Mouse (Mus musculus) spleen, postnatal 36 days (tissue): ENCODE results near the gene Dlg4.
A peak's percentile ranks its signal among the peaks of the same experiment; 100 is the strongest.

Experiments
- DNase-seq, 2 experiments: peaks; one replicate each; pipeline ENCODE4 v3.0.0; 2022; ENCODE audit warnings: low spot score in 2 of 2, mixed read lengths in 1 of 2

Gene Dlg4

DNA sequence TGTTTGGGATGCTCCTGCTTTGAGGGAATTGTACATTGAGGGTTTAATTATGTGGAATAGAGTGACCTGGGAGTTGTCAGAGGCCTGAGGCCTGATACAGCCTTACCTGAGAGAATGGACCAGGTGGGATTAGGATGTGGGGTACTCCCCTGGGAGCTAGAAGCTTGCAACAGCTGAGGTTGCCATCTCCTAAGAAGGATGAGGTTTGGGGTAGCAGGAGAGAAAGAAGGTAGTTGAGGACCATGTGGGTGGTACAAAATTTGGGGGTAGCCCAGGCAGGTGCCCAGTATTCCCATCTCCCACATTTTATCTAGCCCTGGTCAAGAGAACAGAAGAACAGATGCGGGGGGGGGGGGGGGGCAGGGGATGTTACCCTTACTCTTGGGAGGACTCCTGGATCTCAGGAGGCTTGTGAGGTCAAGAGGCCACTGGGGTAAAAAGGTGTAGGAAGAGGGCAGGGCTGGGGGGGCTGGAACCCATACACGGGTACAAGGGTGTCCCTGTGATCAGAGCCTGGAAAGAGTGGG, 2.8 kb downstream of the Dlg4 start:
- no peak for DNase-seq

DNA sequence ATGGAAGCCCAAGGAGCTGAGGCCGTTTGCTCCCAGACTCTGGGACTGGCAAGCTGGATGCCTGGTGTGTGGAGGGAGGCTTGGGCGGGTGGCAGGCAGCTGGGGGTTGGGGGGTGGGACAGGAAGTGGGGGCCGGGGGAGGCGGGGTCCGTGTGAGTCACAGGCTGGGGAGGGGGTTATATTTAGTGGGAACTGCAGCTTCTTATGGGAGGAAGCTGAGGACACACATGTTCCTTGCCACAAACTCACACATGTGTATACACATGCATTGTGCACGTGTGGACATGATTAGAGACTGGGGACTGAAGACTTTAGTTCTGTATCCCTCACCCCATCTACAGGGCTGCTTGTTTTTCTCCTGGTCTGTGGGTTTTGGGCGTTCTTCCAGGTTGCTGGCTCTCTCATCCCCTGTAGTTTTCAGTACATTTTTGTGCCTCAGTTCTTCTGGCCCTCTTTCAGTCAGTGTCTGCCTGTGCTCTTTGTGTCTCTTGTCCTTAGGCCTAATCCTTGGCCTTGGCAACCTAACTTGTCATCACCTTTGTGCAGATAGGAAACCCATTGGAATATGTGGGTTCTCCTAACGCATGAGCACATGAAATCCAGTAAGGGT, 3.4 kb downstream of the Dlg4 start:
- no peak for DNase-seq

DNA sequence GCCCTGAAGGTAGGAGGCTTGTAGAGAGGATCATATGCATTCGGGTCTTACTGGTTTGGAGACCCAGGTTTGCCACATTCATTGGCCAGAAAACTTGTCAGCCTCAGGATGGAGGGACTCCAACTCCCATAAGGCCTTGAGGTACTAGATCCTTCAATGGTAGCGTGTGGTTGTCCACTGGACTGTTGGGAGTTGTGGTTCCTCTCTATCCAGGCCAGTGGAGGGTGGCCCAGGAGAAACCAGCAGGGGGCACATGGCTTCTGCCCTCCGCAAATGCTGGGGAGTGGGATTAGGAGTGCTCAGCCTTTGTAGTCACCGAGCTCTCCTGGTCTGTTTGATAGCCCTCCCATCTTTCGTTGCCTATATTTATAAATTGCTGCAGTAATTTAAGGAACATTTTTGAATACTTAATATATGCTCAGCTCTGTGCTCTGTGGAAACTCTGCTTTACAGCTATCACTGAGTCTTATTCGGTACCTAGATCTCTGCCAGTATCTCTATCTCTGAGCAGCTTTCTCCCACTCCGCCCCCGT, 4.1 kb downstream of the Dlg4 start:
- peak; percentile 72 to 76 for DNase-seq

DNA sequence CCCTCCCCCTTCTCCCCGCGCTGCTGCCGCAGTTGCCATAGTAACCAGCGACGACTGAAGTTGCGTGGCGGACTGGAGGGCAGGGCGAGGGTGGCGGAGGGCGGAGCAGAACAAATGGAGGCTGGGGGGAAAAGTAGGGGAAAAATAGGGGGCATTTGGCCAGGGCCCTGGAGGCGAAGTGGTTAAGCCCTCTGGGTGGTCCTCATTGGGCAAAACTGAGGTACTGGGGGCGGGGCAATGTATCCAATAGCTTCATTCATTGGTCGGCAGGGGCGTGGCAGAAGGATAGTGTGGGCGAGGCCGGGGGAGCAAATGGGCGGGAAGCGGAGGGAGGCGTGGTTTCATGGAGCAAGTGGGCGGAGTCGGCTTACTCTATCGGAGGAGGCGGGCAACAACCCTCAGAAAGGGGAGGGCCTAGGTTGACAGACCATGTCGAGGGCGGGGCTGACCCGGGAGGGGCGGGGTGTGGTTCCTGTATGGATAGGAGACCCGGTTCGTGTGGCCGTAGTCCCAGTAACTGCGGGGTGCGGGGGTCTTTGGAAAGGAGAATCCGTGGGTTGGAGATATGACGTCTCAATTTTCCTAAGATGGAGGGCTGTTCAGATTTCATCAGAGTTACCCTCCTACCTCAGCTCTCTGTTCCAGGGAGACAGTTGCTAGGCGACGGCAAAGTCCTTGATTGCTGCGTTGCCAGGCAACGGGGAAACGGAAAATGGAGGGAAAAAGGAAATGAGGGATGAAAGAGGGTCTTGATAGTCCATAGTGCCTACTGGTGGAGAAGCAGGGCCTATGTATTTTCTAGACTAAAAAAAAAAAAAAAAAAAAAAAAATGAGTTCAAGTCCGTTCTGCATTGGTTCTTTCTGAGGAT, 4.8 kb downstream of the Dlg4 start:
- DNase-seq: peak; percentile 89 to 93

DNA sequence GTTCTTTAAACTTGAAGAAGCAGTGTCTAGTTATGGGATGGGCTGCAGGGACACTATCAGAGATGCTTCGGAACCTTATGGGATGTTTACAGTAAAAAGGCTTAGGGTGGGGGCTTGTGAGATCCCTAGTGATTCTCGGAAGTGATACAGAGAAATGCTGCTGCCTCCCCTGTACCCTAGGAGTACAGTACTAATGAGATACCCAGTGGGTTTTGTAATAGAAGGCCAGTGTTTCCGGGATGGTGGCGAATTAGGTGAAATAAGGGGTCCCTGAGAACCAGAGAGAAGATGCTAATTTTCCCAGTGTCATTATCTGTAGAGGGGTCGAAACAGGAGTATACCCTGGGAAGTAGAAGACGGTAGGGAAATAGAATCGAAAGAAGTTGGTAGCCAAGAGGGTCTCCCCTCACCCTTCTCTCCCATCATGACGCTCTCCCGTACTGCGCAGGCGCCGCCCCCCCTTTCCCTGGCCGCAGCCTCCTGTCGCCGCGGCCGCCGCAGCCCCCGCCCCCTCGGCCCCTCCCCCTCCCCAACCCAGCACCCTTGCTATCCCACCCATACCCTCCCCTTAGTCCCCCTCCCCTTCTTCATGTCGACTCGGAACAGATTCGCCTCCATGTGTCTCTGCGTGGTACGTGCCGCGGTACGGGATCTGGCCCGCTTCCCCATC, 6.9 kb downstream of the Dlg4 start:
- no peak for DNase-seq

DNA sequence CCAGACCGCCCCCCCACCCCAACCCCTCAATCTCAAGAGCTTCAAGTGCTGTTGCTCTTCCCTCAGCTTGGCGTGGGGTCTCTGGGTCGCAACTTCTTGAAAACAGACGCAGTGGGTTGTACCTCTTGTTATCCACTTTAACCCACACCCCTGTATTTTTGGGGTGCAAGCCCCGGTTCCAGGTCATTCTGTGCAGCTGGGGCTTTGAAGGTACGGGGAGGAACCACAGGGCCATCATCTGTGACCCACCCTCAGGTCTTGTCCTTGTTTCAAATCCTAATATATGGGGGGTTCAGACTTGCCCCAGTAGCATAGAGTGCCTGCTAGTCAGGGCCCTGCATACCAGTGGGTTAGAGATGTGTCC, 7.4 kb downstream of the Dlg4 start:
- DNase-seq: no peak

DNA sequence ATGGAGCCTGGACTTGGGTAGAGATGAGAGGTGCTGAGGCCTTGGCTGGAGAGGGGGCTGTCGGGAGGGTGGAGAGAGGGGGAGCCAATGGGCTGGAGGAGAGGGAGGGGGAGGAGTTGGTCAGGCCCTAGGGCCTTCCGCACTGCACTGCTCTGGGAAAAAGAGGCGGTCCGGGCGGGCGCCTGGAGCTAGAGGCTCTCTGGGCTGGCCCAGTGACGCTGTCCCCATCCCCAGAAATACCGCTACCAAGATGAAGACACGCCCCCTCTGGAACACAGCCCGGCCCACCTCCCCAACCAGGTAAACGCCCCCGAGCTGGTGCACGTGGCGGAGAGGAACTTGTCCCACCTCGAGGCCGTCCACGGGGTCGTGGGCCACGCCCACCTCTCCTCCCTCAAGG, 9.9 kb downstream of the Dlg4 start:
- no peak for DNase-seq

DNA sequence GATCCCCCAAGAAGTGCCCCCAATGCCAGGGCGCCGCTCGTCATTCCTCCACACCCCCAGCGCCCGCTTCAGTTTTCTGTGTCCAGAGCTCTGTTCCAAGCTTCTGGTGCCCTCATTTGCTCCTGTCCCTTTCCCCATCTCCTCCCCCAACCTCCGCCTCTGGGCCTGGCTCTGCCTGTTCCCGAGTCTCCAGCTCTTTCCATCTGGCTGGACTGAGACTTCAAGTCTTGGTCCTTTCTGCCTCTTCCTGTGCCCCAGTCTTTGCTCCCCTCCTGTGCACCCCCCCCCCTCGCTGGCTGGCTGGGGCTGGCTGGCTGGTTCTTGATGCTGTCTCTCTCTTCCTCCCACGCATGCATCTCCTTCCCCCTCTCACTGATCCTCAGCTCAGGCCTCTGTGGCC, 10.7 kb downstream of the Dlg4 start:
- DNase-seq: no peak

DNA sequence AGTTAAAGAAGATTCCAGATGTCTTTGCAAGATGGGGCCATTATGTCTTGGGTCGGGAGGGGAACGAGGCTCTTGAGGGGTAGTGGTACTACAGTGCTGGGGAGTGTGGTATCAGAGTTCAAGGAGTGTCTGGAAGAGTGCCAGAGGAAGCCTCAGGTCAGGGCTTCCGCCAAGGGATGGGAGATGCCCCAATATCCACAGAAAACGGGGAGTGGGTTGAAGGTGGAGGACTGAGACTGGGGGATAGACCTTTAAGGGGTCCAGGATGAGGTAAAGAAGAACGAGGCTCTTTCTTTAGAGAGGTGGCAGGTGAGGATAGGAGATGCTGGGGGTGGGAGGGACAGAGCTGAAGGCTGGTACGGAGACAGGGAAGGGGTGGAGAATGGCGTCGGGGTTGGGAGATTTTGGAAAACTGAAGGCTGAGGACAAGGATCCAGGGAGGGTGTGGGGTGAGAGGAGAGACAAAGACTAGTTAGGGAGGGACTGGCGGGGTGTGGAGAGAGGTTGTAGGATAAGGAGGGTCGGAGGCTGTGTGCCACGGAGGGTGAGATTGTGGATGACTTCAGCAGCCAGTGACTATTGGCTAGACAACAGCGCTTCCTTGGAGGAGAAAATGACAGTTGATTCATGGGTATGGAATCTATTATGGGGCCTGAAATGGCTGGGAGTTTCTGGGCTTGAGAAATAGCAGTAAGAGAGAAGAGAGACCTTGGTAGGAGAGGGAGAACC, 11.8 kb downstream of the Dlg4 start:
- no peak for DNase-seq

DNA sequence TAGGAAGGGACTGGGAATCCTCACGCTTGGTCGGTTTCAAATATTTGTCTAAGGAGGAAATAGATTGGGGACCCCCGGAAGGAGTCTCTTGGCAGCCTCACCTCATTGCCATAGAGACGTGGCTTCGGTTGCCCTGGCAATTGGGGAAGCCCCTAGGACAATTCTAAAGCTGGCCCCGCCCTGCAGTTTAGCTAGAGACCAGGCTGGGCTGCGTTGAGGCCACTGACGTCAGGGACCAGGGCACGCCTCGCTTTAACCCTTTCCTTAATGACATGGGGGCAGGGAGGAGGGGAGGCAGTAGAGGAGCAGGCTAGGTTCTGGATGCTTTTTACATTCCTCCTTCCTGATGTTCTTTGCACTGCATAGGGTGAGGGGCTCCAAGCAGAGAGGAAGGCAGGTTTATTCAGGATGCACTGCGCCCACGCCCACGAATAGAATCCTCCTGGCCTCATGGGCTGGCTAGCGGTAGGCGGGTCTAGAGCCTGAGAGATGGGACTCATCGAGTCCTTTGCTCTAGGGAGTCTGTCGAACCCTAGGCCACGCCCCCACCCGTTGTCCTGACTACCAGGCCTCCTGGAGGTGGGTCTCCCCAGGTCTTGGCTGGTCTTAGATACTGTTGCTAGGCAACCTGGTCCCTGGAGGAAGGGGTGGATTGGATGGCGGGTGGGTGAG, 12.5 kb downstream of the Dlg4 start:
- peak; percentile 83 to 85 for DNase-seq

DNA sequence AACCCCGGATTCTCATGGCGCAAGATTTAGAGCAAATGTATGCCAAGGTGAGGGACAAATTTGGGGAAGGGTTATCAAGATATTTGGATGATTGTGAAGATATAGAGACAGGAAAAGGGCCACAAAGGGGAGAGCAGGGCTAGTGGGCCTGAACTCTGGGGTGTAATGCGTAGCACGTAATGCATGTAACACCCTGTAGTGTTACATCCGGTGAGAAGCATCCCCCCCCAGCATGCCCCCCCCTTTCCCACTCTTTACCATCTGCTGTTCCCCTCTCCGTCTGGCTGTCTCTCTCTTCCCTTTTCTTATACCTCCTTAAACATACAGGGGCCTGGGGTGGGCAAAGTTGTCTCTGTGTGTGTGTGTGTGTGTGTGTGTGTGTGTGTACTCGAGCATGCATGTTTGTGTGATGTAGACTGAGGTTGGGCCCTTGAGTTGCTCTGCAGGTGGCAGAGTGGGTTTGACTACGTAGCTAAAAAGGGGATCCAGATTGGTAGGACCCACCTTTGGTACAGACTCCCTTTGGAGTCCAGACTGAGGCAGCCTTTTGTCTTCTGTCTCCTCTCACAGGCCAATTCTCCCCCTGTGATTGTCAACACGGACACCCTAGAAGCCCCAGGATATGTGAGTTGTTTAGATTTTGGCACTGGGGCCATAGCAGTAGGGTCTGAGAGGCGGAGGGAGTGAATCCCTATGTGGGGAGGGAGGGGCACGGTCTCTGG, 13.2 kb downstream of the Dlg4 start:
- no peak for DNase-seq

DNA sequence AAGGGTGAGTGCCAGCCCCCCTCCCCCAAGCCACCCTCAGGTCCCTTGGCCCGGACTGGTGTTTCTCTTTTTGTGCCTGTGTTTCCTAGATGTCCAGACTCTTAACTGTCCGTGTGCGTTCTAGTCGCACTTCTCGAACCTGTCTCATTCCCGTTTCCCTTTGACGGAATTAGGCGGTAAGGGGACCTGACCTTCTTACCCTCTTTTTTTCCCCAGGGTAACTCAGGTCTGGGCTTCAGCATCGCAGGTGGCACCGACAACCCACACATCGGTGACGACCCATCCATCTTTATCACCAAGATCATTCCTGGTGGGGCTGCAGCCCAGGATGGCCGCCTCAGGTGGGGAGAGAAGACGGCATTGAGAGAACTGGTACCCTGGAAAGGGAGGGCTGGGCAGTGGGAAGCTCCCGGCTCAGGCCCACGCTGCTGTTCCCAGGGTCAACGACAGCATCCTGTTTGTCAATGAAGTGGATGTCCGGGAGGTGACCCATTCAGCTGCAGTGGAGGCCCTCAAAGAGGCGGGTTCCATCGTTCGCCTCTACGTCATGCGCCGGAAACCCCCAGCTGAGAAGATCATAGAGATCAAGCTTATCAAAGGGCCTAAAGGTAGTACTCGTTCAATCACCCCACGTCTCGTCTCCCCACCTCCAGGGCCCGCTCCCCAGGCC, 14.0 kb downstream of the Dlg4 start:
- no peak for DNase-seq

DNA sequence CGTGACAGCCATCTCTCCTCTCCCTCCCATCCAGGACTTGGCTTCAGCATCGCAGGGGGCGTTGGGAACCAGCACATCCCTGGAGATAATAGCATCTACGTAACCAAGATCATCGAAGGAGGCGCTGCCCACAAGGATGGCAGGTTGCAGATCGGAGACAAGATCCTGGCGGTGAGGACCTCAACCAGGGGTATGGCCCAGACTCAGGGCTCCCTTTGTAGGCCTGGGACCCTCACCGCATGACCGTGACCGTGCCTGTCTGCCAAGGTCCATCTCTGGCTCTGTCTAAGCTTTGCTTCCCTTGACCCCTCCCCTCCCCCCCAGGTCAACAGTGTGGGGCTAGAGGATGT, 14.6 kb downstream of the Dlg4 start:
- no peak for DNase-seq

DNA sequence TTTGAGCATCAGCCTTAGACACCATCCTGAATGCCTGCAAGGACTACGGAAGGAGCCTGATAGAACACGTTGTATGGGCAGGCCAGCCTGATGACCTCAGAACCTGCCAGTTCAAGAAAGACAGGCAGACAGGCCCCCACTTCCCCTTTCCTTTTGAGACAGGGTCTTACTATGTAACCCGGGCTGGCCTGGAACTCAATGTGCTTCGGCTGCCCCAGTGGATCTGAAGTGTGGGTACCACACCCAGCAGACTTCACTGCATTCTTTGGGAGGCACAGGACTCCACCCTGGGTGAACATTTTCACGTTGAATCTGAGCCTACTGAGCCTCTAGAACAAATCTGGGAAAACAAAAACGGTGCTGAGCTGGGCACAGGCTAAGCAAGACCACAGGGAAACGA, 21.4 kb downstream of the Dlg4 start:
- no peak for DNase-seq

DNA sequence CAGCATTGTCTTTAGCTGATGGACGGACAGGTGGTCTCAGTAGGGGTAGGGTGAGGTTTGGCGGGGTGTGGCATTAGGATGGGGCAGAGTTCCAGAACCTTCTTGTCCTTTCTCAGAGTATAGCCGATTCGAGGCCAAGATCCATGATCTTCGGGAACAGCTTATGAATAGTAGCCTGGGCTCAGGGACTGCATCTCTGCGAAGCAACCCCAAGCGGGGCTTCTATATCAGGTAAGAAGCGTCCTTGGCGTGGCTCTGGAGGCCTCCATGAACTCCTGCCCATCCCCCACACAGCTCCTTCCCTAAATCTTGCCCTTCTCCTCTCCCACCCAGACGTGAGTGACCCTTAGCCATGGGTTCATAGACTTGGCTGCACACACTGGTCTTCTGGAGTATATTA, 22.9 kb downstream of the Dlg4 start:
- DNase-seq: no peak

DNA sequence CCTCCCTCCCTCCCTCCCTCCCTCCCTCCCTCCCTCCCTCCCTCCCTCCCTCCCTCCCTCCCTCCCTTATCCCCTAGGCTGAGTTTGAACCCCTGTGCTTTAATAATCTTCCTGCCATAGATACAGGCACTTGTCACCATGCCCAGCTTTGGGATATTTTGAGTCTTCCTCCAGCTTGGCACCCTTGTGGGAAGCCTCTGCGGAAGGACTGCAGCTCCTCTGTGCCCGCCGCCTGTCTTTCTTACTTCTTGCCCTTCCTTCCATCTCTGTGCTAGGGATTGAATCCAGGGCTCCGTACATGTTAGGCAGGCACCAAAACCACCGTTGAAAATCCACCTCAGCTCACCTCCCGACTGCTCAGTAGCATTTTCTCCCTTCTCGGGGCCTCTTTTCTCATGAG, 23.4 kb downstream of the Dlg4 start:
- DNase-seq: no peak

DNA sequence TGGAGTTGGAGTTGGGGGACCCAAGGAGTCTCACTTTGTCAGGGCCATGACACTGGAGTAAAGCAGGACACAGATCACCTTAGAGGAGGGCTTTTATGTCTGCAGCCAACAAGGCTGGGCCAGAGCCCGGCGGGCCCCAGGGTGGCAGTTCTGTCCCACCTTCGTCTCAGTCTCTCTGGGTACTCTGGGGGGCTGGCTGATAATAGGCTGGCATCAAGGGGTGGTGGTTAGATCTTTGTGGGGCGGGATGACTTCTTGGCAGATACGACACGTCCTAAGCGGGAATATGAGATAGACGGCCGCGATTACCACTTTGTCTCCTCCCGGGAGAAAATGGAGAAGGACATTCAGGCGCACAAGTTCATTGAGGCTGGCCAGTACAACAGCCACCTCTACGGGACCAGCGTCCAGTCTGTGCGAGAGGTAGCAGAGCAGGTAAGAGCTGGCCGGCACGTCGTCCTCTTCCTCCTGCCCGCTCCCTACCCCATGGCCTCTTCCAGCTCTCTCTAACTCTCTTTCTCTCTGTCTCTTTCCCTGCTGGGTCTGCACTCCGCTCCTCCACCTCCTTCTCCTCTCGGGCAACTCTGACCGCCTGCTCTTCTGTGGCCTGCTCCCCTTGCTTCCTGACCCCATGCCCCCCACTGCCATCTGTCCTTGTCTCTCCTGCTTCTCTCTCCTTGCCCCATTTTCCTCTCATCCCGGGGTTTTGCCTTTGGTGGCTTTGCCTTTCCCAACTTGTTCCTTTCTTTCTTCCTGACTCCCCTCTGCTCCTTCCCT, 25.8 kb downstream of the Dlg4 start:
- no peak for DNase-seq

DNA sequence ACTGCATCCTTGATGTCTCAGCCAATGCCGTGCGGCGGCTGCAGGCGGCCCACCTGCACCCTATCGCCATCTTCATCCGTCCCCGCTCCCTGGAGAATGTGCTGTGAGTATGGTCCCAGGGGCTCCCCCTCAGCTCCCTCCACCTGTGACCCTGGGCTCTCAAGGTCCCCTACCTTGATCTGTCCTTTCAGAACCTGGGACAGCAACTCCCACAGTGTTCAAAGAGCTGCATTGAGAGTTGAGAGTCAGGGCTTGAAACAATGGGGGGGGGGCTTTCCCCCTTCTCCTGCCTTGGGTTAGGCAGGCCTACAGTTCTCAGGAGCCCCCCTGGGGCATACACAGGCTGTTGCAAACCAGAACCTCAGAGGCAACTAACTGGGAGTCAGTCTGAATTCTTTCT, 26.9 kb downstream of the Dlg4 start:
- no peak for DNase-seq

DNA sequence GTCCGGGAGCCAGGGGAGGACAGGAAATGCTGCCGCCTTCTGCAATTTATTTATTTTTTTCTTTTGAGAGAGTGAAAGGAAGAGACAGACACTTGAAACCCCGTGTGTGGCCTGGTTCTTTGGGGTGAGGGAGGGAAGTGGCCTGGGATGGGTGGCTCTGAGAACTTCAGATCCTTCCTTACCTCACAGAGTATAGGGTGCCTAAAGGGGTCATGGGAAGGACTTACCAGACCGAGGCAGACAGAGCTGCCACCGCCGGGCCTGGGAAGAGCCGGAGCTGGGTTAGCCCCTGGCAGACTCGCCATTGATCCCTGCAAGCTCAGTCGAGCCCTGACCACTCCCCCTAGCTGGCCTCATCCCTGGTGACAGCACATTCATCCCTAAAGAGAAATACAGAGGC, 28.7 kb downstream of the Dlg4 start:
- DNase-seq: no peak
